Mouse (Mus musculus): Measurements from ENCODE around the gene Pid1. TPM values are rescaled to one million over a fixed set of nuclear protein-coding genes. Genes with fewer than 3 reads are reported as not detected.

The Pid1 gene
- total and polyA plus RNA-seq, 2 experiments = 48.1 to 88.7 TPM

GRCm38 (mm10) chr1:84240203-84240602 is 123.8 kb downstream of the Pid1 start:
- TF ChIP-seq CTCF (IDR thresholded peaks at IDR 0.05; ENCODE audit: low read depth, low read length) (no peak), POLR2A (IDR thresholded peaks at IDR 0.05; ENCODE audit: extremely low read depth, insufficient read depth, low read length) (no peak)

GRCm38 (mm10) chr1:84230431-84230830 is 133.5 kb downstream of the Pid1 start:
- peaks cover 12% of the 10 kb centered on the region for H3K4me1 ChIP-seq (ENCODE audit: control insufficient read depth, insufficient read depth, low read length)
- no peak overlapping the region for H3K9ac ChIP-seq (ENCODE audit: low read depth, low read length)
- no peaks in the 10 kb centered on the region for H3K36me3 ChIP-seq (ENCODE audit: control insufficient read depth, insufficient read depth, low read length)
- H3K79me2 ChIP-seq (ENCODE audit: control insufficient read depth, insufficient read depth, low read length) = peaks cover 42% of the 10 kb centered on the region
- H3K27ac ChIP-seq (replicated peaks; ENCODE audit: insufficient read depth, low read depth, low read length) = no peak overlapping the region
- peak; percentile 56 for DNase-seq (ENCODE audit: extremely low read depth, low read depth, low spot score)
- H3K4me3 ChIP-seq (ENCODE audit: insufficient read depth, low read depth, low read length) = no peak overlapping the region
- TF ChIP-seq CTCF (IDR thresholded peaks at IDR 0.05; ENCODE audit: low read depth, low read length) (no peak), POLR2A (IDR thresholded peaks at IDR 0.05; ENCODE audit: extremely low read depth, insufficient read depth, low read length) (no peak)
- H3K27me3 ChIP-seq (ENCODE audit: control insufficient read depth, insufficient read depth, low read length) = no peaks in the 10 kb centered on the region
- WGBS = 71% methylated on average over 2 of the region's 2 CpGs

More at GRCm38 (mm10) chr1:84240203-84240602, 123.8 kb downstream of the Pid1 start:
- H3K4me3 ChIP-seq (ENCODE audit: insufficient read depth, low read depth, low read length) = no peak overlapping the region
- WGBS = 93% methylated on average over 2 of the region's 2 CpGs
- no peak overlapping the region for H3K9ac ChIP-seq (ENCODE audit: low read depth, low read length)
- no peaks in the 10 kb centered on the region for H3K27me3 ChIP-seq (ENCODE audit: control insufficient read depth, insufficient read depth, low read length)
- peaks cover 39% of the 10 kb centered on the region for H3K79me2 ChIP-seq (ENCODE audit: control insufficient read depth, insufficient read depth, low read length)
- DNase-seq (ENCODE audit: extremely low read depth, low read depth, low spot score) = no peak
- H3K4me1 ChIP-seq (ENCODE audit: control insufficient read depth, insufficient read depth, low read length) = peaks cover 35% of the 10 kb centered on the region
- no peak overlapping the region for H3K27ac ChIP-seq (replicated peaks; ENCODE audit: insufficient read depth, low read depth, low read length)
- peaks cover 2% of the 10 kb centered on the region; the same call in 1 of the 2 replicates for H3K36me3 ChIP-seq (ENCODE audit: control insufficient read depth, insufficient read depth, low read length)

GRCm38 (mm10) chr1:84225626-84226025 is 138.4 kb downstream of the Pid1 start:
- peak; percentile 86 for DNase-seq (ENCODE audit: extremely low read depth, low read depth, low spot score)
- H3K27me3 ChIP-seq (ENCODE audit: control insufficient read depth, insufficient read depth, low read length) = no peaks in the 10 kb centered on the region
- TF ChIP-seq CTCF (IDR thresholded peaks at IDR 0.05; ENCODE audit: low read depth, low read length) (no peak), POLR2A (IDR thresholded peaks at IDR 0.05; ENCODE audit: extremely low read depth, insufficient read depth, low read length) (no peak)
- H3K36me3 ChIP-seq (ENCODE audit: control insufficient read depth, insufficient read depth, low read length) = peaks cover 4% of the 10 kb centered on the region
- H3K4me3 ChIP-seq (ENCODE audit: insufficient read depth, low read depth, low read length) = no peak overlapping the region
- 0 out of 2 replicates have a peak overlapping the region, but pooled peaks have one; percentile 29 for H3K27ac ChIP-seq (replicated peaks; ENCODE audit: insufficient read depth, low read depth, low read length)
- peaks cover 58% of the 10 kb centered on the region for H3K79me2 ChIP-seq (ENCODE audit: control insufficient read depth, insufficient read depth, low read length)
- peaks cover 16% of the 10 kb centered on the region for H3K4me1 ChIP-seq (ENCODE audit: control insufficient read depth, insufficient read depth, low read length)
- 25% methylated on average over 7 of the region's 7 CpGs for WGBS
- no peak overlapping the region for H3K9ac ChIP-seq (ENCODE audit: low read depth, low read length)

GRCm38 (mm10) chr1:84222051-84222450 is 141.9 kb downstream of the Pid1 start:
- peaks cover 6% of the 10 kb centered on the region for H3K36me3 ChIP-seq (ENCODE audit: control insufficient read depth, insufficient read depth, low read length)
- H3K4me1 ChIP-seq (ENCODE audit: control insufficient read depth, insufficient read depth, low read length) = peaks cover 16% of the 10 kb centered on the region
- no peak for DNase-seq (ENCODE audit: extremely low read depth, low read depth, low spot score)
- WGBS = 90% methylated on average over 1 of the region's 1 CpGs
- no peak overlapping the region for H3K4me3 ChIP-seq (ENCODE audit: insufficient read depth, low read depth, low read length)
- no peak overlapping the region for H3K27ac ChIP-seq (replicated peaks; ENCODE audit: insufficient read depth, low read depth, low read length)
- H3K27me3 ChIP-seq (ENCODE audit: control insufficient read depth, insufficient read depth, low read length) = no peaks in the 10 kb centered on the region
- TF ChIP-seq CTCF (IDR thresholded peaks at IDR 0.05; ENCODE audit: low read depth, low read length) = no peak
- no peak for TF ChIP-seq POLR2A (IDR thresholded peaks at IDR 0.05; ENCODE audit: extremely low read depth, insufficient read depth, low read length)
- no peak overlapping the region for H3K9ac ChIP-seq (ENCODE audit: low read depth, low read length)
- peaks cover 52% of the 10 kb centered on the region for H3K79me2 ChIP-seq (ENCODE audit: control insufficient read depth, insufficient read depth, low read length)

- TF ChIP-seq POLR2A (IDR thresholded peaks at IDR 0.05; ENCODE audit: extremely low read depth, insufficient read depth, low read length) (no peak), CTCF (IDR thresholded peaks at IDR 0.05; ENCODE audit: low read depth, low read length) (no peak)
- DNase-seq (ENCODE audit: extremely low read depth, low read depth, low spot score) = no peak
- H3K27ac ChIP-seq (replicated peaks; ENCODE audit: insufficient read depth, low read depth, low read length) = no peak overlapping the region
- peaks cover 6% of the 10 kb centered on the region for H3K36me3 ChIP-seq (ENCODE audit: control insufficient read depth, insufficient read depth, low read length)
- H3K79me2 ChIP-seq (ENCODE audit: control insufficient read depth, insufficient read depth, low read length) = peaks cover 39% of the 10 kb centered on the region
- H3K9ac ChIP-seq (ENCODE audit: low read depth, low read length) = no peak overlapping the region
- peaks cover 13% of the 10 kb centered on the region for H3K4me1 ChIP-seq (ENCODE audit: control insufficient read depth, insufficient read depth, low read length)
- WGBS = 45% methylated on average over 7 of the region's 7 CpGs
- no peaks in the 10 kb centered on the region for H3K27me3 ChIP-seq (ENCODE audit: control insufficient read depth, insufficient read depth, low read length)
- no peak overlapping the region for H3K4me3 ChIP-seq (ENCODE audit: insufficient read depth, low read depth, low read length)
Observed at GRCm38 (mm10) chr1:84218605-84219004, 145.4 kb downstream of the Pid1 start.

GRCm38 (mm10) chr1:84217777-84218176 is 146.2 kb downstream of the Pid1 start:
- Histone ChIP-seq H3K4me1 (ENCODE audit: control insufficient read depth, insufficient read depth, low read length) (peaks cover 13% of the 10 kb centered on the region), H3K4me3 (ENCODE audit: insufficient read depth, low read depth, low read length) (no peak overlapping the region), H3K9ac (ENCODE audit: low read depth, low read length) (no peak overlapping the region), H3K27me3 (ENCODE audit: control insufficient read depth, insufficient read depth, low read length) (no peaks in the 10 kb centered on the region), H3K79me2 (ENCODE audit: control insufficient read depth, insufficient read depth, low read length) (peaks cover 36% of the 10 kb centered on the region), H3K27ac (replicated peaks; ENCODE audit: insufficient read depth, low read depth, low read length) (no peak overlapping the region), H3K36me3 (ENCODE audit: control insufficient read depth, insufficient read depth, low read length) (peaks cover 6% of the 10 kb centered on the region)
- no peak for TF ChIP-seq CTCF (IDR thresholded peaks at IDR 0.05; ENCODE audit: low read depth, low read length)
- TF ChIP-seq POLR2A (IDR thresholded peaks at IDR 0.05; ENCODE audit: extremely low read depth, insufficient read depth, low read length) = no peak
- no peak for DNase-seq (ENCODE audit: extremely low read depth, low read depth, low spot score)
- WGBS = 53% methylated on average over 2 of the region's 2 CpGs
